In the genomic region with DNA sequence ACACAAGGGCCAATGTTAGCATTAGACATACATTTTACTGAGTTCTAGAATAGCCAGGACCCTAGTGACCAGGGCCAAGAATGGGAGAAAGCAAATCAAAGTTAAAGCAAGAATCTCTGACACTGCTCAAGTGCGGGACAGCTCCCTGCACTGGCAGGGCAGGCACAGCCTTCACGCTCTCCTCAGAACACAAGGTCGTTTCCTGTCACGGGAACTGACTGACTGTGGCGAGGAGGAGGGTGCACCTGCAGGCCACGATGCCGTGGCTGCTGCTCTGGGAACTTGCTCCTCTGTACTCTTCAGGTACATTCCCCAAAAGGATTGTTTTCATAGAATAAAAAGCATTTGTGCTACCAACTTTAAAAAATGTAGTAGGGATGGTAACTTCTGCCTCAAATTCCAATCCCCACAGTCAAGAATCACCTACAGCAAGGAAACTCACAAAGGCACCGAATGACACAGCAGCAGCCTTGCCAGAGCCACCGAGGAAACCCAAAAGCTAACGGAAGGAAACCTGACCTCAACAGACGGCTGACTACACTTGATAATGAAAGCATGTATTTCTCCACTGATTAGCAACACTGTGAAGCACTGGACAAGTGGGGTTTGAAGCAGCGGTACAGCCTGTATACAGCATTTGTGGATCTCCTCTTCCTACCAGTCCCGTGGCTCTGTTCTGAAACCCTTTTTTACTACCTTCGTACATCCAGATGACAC, we compare ENCODE assay signal across 10 mouse cellular contexts.
A peak's percentile ranks its signal among the peaks of the same experiment; 100 is the strongest.
DNase-seq lines count a peak whose midpoint lies in the region; ATAC-seq and TF ChIP-seq lines count a peak whose summit lies in the region.
"Had no signal": no experiment of that assay in that cellular context is flagged by ENCODE, and none has a peak within 500 bp of the region (broad histone marks: within the 10 kb centered on the region; RNA-seq: fewer than 3 reads in every experiment).

No protein-coding gene starts in this region.

- no peak overlapping the region for H3K27ac ChIP-seq in liver, embryonic 11.5 days (ENCODE audit: low read depth, low read length)
- peak overlapping the region; percentile 6; the same call in 1 of the 2 replicates for H3K27ac ChIP-seq in liver, postnatal 0 days (ENCODE audit: low read depth)
- H3K27ac ChIP-seq: hindbrain, embryonic 14.5 days had no signal

- peak; percentile 71 for ATAC-seq in liver, embryonic 11.5 days (replicated peaks; ENCODE audit: low FRiP score)
- ATAC-seq in liver, postnatal 0 days = peak; percentile 25; the same call in 1 of the 2 replicates

- H3K4me2 ChIP-seq in liver, embryonic 11.5 days = no peak overlapping the region
- no peak overlapping the region for H3K4me2 ChIP-seq in liver, postnatal 0 days (ENCODE audit: low read depth, low read length)
- H3K4me2 ChIP-seq: hindbrain, embryonic 14.5 days; lung, embryonic 14.5 days had no signal

- 50% methylated on average over 14 of the region's 14 CpGs for WGBS in liver, embryonic 11.5 days
- 30% methylated on average over 14 of the region's 14 CpGs for WGBS in liver, postnatal 0 days (ENCODE audit: insufficient replicate concordance)

- no peaks in the 10 kb centered on the region for H3K27me3 ChIP-seq in liver, embryonic 11.5 days (replicated peaks; ENCODE audit: control insufficient read depth, insufficient read depth, low read length)
- H3K27me3 ChIP-seq in liver, postnatal 0 days (ENCODE audit: insufficient read depth, low read length) = no peaks in the 10 kb centered on the region

- H3K9ac ChIP-seq in liver, embryonic 11.5 days (ENCODE audit: low read depth, low read length) = no peak overlapping the region
- no peak overlapping the region for H3K9ac ChIP-seq in liver, postnatal 0 days (replicated peaks)
- H3K9ac ChIP-seq: hindbrain, embryonic 14.5 days; lung, embryonic 14.5 days had no signal

- H3K4me1 ChIP-seq in liver, embryonic 11.5 days (replicated peaks; ENCODE audit: control insufficient read depth, insufficient read depth, low read length) = peaks cover 11% of the 10 kb centered on the region
- H3K4me1 ChIP-seq in liver, postnatal 0 days (ENCODE audit: insufficient read depth) = no peaks in the 10 kb centered on the region

- no peak for DNase-seq in liver, embryonic 11.5 days (ENCODE audit: low spot score)
- DNase-seq in liver = no peak
- peak; percentile 45 to 66 for DNase-seq in adrenal gland, postnatal 36 days
- no peak for DNase-seq in liver, postnatal 0 days
- peak; percentile 76 for DNase-seq in thymus, postnatal 4 days
- DNase-seq in cerebellum, adult 9-11 months = no peak
- no peak for DNase-seq in testis, postnatal 14 days (ENCODE audit: low spot score)
- no peak for DNase-seq in cerebellum, postnatal 4 days (ENCODE audit: low spot score in 2 of 2)
- DNase-seq: lung, embryonic 14.5 days had no signal

- H3K36me3 ChIP-seq in liver, embryonic 11.5 days (ENCODE audit: control insufficient read depth, insufficient read depth, low read length) = peaks cover 45% of the 10 kb centered on the region
- peaks cover 90% of the 10 kb centered on the region for H3K36me3 ChIP-seq in liver, postnatal 0 days (replicated peaks; ENCODE audit: insufficient read depth, low read length)

- H3K4me3 ChIP-seq in liver, embryonic 11.5 days (ENCODE audit: low read depth, low read length) = no peak overlapping the region
- no peak overlapping the region for H3K4me3 ChIP-seq in liver, postnatal 0 days (ENCODE audit: low read depth, low read length)

- no peaks in the 10 kb centered on the region for H3K9me3 ChIP-seq in liver, embryonic 11.5 days (ENCODE audit: control insufficient read depth, low read length)
- H3K9me3 ChIP-seq in liver, postnatal 0 days (ENCODE audit: low read length) = no peaks in the 10 kb centered on the region

- TF ChIP-seq CTCF in liver, postnatal 0 days (IDR thresholded peaks at IDR 0.05; ENCODE audit: low read depth) = no peak

- peak; percentile 59 for TF ChIP-seq EP300 in liver, postnatal 0 days (IDR thresholded peaks at IDR 0.05; ENCODE audit: low read depth)

Comparison
In these comparisons a context has a peak if more than half of its experiments do, and no peak if none do; other contexts are left out.
1. DNase-seq: peak in adrenal gland, postnatal 36 days (2 of 2) and thymus, postnatal 4 days (single experiment); none in liver, embryonic 11.5 days (single experiment), liver (single experiment), liver, postnatal 0 days (single experiment), cerebellum, adult 9-11 months (single experiment), testis, postnatal 14 days (single experiment) and cerebellum, postnatal 4 days (0 of 2).